Mouse (Mus musculus) stomach, embryonic 15.5 days (tissue): ENCODE measurements around the gene Psmb8. TPM values are rescaled to one million over a fixed set of nuclear protein-coding genes. Genes with fewer than 3 reads are reported as not detected.
"Not testable (repeated sequence)": the region's sequence is repeated elsewhere in the genome, so short reads cannot be mapped to it uniquely, and the experiment has no call there.

ENCODE experiments used
- ATAC-seq: fragments of 200-750 bp; cut with Nextera tagmentation; 2 replicates; pipeline ENCODE4 v1.8.0; 2017; ENCODE audit warnings: low read depth, moderate number of reproducible peaks, moderate TSS enrichment; ENCODE audit not compliant: insufficient read depth, low FRiP score
- H3K27ac ChIP-seq: fragments of 300-500 bp; sonication (generic); 2 replicates; pipeline ENCODE4 v1.5.1; 2015; ENCODE audit warnings: mild to moderate bottlenecking, inconsistent platforms
- H3K27me3 ChIP-seq: fragments of 300-500 bp; sonication (generic); replicated peaks from 2 replicates; pipeline ENCODE4 v1.6.1; 2015; ENCODE audit warnings: inconsistent platforms
- H3K36me3 ChIP-seq: fragments of 300-500 bp; sonication (generic); 2 replicates; pipeline ENCODE4 v1.6.1; 2015; ENCODE audit warnings: inconsistent platforms
- H3K4me1 ChIP-seq: fragments of 300-500 bp; sonication (generic); 2 replicates; pipeline ENCODE4 v1.6.1; 2015; ENCODE audit warnings: inconsistent platforms
- H3K4me2 ChIP-seq: fragments of 300-500 bp; sonication (generic); 2 replicates; pipeline ENCODE4 v1.6.1; 2015; ENCODE audit warnings: mild to moderate bottlenecking, inconsistent platforms
- H3K4me3 ChIP-seq: fragments of 300-500 bp; sonication (generic); replicated peaks from 2 replicates; pipeline ENCODE4 v1.5.1; 2015; ENCODE audit warnings: inconsistent platforms
- H3K9ac ChIP-seq: fragments of 300-500 bp; sonication (generic); 2 replicates; pipeline ENCODE4 v1.6.1; 2015; ENCODE audit warnings: inconsistent platforms
- H3K9me3 ChIP-seq: fragments of 300-500 bp; sonication (generic); 2 replicates; pipeline ENCODE4 v1.6.1; 2016; ENCODE audit warnings: inconsistent platforms
- WGBS: fragments of 180-500 bp; shearing (Covaris S2); methylation state at CpG from one replicate; pipeline ENCODE4 v1.1.7; 2015; 5-methylcytosine and 5-hydroxymethylcytosine counted together
- polyA plus RNA-seq: library from polyadenylated mRNA; unstranded; fragments of >200 nt; fragmentation: Nextera tagmentation; extraction: Ambion mirVana; gene quantifications from 2 replicates; pipeline ENCODE4 v1.2.1, GENCODE M21; 2015

The Psmb8 gene
- polyA plus RNA-seq, 1 experiment from 2014 or later = 14.6 TPM

- WGBS = 88% methylated on average over 5 of the region's 5 CpGs
- Histone ChIP-seq H3K36me3 (no peaks in the 10 kb centered on the region), H3K4me2 (no peak overlapping the region), H3K27me3 (peaks cover 15% of the 10 kb centered on the region; the same call in 1 of the 2 replicates), H3K4me3 (no peak overlapping the region), H3K4me1 (no peaks in the 10 kb centered on the region), H3K9me3 (no peaks in the 10 kb centered on the region), H3K27ac (no peak overlapping the region), H3K9ac (no peak overlapping the region)
- no peak for ATAC-seq
Measured at GRCm38 (mm10) chr17:34217986-34218385, 20.5 kb downstream of the Psmb8 start.

DNA sequence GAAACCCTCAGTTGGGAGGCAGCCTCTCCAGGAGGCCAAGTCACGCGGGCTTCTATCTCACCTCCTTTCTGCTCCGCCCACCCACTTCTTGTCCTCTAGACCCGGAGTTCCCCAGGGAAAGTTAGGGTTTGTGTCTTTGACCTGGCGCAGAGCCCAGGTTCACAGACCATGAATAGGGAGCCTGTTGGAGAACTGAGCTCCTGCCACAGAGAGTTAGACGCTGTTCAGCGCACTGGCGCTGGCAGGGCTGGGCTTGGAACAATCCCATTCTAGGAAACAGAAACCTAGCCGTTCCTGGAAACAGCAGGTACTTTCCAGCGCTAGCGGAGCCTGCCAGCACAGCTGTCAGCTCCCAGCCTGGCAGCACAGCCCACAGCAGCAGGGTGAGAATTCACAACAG, 21.2 kb downstream of the Psmb8 start:
- H3K27me3 ChIP-seq = peaks cover 14% of the 10 kb centered on the region; the same call in 1 of the 2 replicates
- 85% methylated on average over 11 of the region's 11 CpGs for WGBS
- no peaks in the 10 kb centered on the region for H3K4me1 ChIP-seq
- H3K9me3 ChIP-seq = no peaks in the 10 kb centered on the region
- H3K4me3 ChIP-seq = no peak overlapping the region
- H3K9ac ChIP-seq = no peak overlapping the region
- no peak overlapping the region for H3K27ac ChIP-seq
- no peak; the same call in 1 of the 2 replicates for ATAC-seq
- no peak overlapping the region for H3K4me2 ChIP-seq
- no peaks in the 10 kb centered on the region for H3K36me3 ChIP-seq

GRCm38 (mm10) chr17:34219096-34219495, 21.6 kb downstream of the Psmb8 start:
- H3K4me3 ChIP-seq, ATAC-seq, H3K9ac ChIP-seq, H3K36me3 ChIP-seq, H3K27ac ChIP-seq, H3K4me1 ChIP-seq, H3K9me3 ChIP-seq, H3K27me3 ChIP-seq, H3K4me2 ChIP-seq: not testable (repeated sequence)
- 90% methylated on average over 9 of the region's 11 CpGs for WGBS

DNA sequence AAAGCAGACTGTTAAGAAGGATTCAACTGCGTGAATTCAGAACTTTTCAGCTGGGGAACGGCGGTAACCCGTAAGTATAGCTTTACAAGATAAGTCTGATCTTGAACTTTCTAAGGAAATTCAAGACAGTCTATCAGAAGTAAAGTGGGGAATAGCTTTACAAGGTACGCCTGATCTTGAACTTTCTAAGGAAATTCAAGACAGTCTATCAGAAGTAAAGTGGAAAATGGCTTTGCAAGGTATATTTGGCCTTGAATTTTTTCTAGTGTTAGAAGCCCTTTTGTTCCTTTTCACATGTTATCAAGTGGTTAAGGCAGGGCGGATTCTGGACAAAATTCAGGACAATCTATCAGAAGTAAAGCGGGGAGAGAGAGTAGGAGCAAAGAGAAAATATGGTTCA, 22.3 kb downstream of the Psmb8 start:
- ATAC-seq, H3K4me3 ChIP-seq, H3K9me3 ChIP-seq, H3K36me3 ChIP-seq, H3K4me2 ChIP-seq, H3K4me1 ChIP-seq, H3K9ac ChIP-seq, H3K27ac ChIP-seq, H3K27me3 ChIP-seq: not testable (repeated sequence)
- WGBS = 94% methylated on average over 4 of the region's 7 CpGs

GRCm38 (mm10) chr17:34220401-34220800, 22.9 kb downstream of the Psmb8 start:
- 98% methylated on average over 6 of the region's 16 CpGs for WGBS
- not testable (repeated sequence) for H3K27me3 ChIP-seq, H3K4me3 ChIP-seq, H3K9ac ChIP-seq, H3K36me3 ChIP-seq, H3K4me2 ChIP-seq, H3K9me3 ChIP-seq, H3K27ac ChIP-seq, ATAC-seq, H3K4me1 ChIP-seq

DNA sequence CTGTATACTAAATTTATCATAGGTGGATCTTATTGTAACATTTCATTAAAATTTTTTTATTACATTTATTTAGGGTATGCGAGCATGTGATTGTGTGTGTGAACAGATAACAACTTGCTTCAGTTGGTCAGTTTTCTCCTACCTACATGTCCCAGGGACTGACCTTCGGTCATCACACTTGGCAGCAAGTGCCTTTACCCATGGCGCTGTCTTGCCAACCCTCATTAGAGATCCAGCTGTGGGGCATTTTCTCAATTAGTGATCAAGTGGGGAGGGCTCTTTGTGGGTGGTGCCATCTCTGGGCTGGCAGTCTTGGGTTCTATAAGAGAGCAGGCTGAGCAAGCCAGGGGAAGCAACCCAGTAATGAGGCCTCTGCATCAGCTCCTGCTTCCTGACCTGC, 27.3 kb downstream of the Psmb8 start:
- Histone ChIP-seq H3K27me3 (no peaks in the 10 kb centered on the region), H3K4me2 (no peak overlapping the region), H3K36me3 (no peaks in the 10 kb centered on the region), H3K9me3 (no peaks in the 10 kb centered on the region), H3K9ac (no peak overlapping the region), H3K27ac (no peak overlapping the region), H3K4me3 (no peak overlapping the region), H3K4me1 (no peaks in the 10 kb centered on the region)
- no peak for ATAC-seq
- 89% methylated on average over 3 of the region's 3 CpGs for WGBS

GRCm38 (mm10) chr17:34225426-34225825, 27.9 kb downstream of the Psmb8 start:
- no peak overlapping the region for H3K4me2 ChIP-seq

GRCm38 (mm10) chr17:34225911-34226310, 28.4 kb downstream of the Psmb8 start:
- not testable (repeated sequence) for H3K36me3 ChIP-seq, ATAC-seq, H3K4me3 ChIP-seq, H3K4me2 ChIP-seq, H3K9ac ChIP-seq, H3K4me1 ChIP-seq, H3K27ac ChIP-seq, H3K9me3 ChIP-seq, H3K27me3 ChIP-seq
- WGBS = 94% methylated on average over 16 of the region's 23 CpGs

More at GRCm38 (mm10) chr17:34225426-34225825, 27.9 kb downstream of the Psmb8 start:
- Histone ChIP-seq H3K4me3 (no peak overlapping the region), H3K27ac (no peak overlapping the region), H3K9ac (no peak overlapping the region), H3K4me1 (no peaks in the 10 kb centered on the region), H3K36me3 (no peaks in the 10 kb centered on the region), H3K27me3 (no peaks in the 10 kb centered on the region), H3K9me3 (no peaks in the 10 kb centered on the region)
- no peak for ATAC-seq
- 95% methylated on average over 8 of the region's 8 CpGs for WGBS

DNA sequence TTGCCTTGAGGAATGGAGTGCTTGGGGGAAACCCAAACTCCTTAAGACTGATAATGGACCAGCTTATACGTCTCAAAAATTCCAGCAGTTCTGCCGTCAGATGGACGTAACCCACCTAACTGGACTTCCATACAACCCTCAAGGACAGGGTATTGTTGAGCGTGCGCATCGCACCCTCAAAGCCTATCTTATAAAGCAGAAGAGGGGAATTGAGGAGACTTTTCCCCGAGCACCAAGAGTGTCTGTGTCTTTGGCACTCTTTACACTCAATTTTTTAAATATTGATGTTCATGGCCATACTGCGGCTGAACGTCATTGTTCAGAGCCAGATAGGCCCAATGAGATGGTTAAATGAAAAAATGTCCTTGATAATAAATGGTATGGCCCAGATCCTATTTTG, 33.5 kb downstream of the Psmb8 start:
- 94% methylated on average over 9 of the region's 9 CpGs for WGBS
- not testable (repeated sequence) for H3K27me3 ChIP-seq, H3K4me1 ChIP-seq, H3K4me3 ChIP-seq, ATAC-seq, H3K9ac ChIP-seq, H3K9me3 ChIP-seq, H3K4me2 ChIP-seq, H3K27ac ChIP-seq, H3K36me3 ChIP-seq

- H3K4me1 ChIP-seq, H3K9ac ChIP-seq, ATAC-seq, H3K4me3 ChIP-seq, H3K27me3 ChIP-seq, H3K4me2 ChIP-seq, H3K27ac ChIP-seq, H3K36me3 ChIP-seq, H3K9me3 ChIP-seq: not testable (repeated sequence)
- 90% methylated on average over 7 of the region's 7 CpGs for WGBS
Measured at GRCm38 (mm10) chr17:34232021-34232420, 34.5 kb downstream of the Psmb8 start.

- 0 out of 2 replicates have a peak, but pooled peaks have one; percentile 14 for ATAC-seq
- Histone ChIP-seq H3K9ac (no peak overlapping the region), H3K27me3 (no peaks in the 10 kb centered on the region), H3K4me1 (no peaks in the 10 kb centered on the region), H3K27ac (no peak overlapping the region), H3K9me3 (no peaks in the 10 kb centered on the region), H3K4me3 (no peak overlapping the region), H3K4me2 (no peak overlapping the region), H3K36me3 (no peaks in the 10 kb centered on the region)
- 42% methylated on average over 9 of the region's 9 CpGs for WGBS
Measured at GRCm38 (mm10) chr17:34234926-34235325, 37.4 kb downstream of the Psmb8 start.

GRCm38 (mm10) chr17:34236691-34237090, 39.2 kb downstream of the Psmb8 start:
- no peak overlapping the region for H3K4me2 ChIP-seq
- no peak overlapping the region for H3K9ac ChIP-seq
- 72% methylated on average over 5 of the region's 5 CpGs for WGBS
- H3K4me3 ChIP-seq = no peak overlapping the region
- no peak overlapping the region for H3K27ac ChIP-seq
- no peaks in the 10 kb centered on the region for H3K27me3 ChIP-seq
- no peak for ATAC-seq
- H3K36me3 ChIP-seq = no peaks in the 10 kb centered on the region
- no peaks in the 10 kb centered on the region for H3K9me3 ChIP-seq
- no peaks in the 10 kb centered on the region for H3K4me1 ChIP-seq

- no peaks in the 10 kb centered on the region for H3K4me1 ChIP-seq
- no peak overlapping the region for H3K4me2 ChIP-seq
- no peak overlapping the region for H3K27ac ChIP-seq
- no peak for ATAC-seq
- 73% methylated on average over 3 of the region's 3 CpGs for WGBS
- no peaks in the 10 kb centered on the region for H3K27me3 ChIP-seq
- no peak overlapping the region for H3K9ac ChIP-seq
- no peaks in the 10 kb centered on the region for H3K36me3 ChIP-seq
- no peaks in the 10 kb centered on the region for H3K9me3 ChIP-seq
- no peak overlapping the region for H3K4me3 ChIP-seq
Measured at GRCm38 (mm10) chr17:34237741-34238140, 40.2 kb downstream of the Psmb8 start.
